Mouse (Mus musculus) T-helper 2 cell (primary cell): ENCODE measurements around the gene Sag.

Source experiments
- in situ Hi-C: fragments of 300-600 bp; cut with MboI, MseI; formaldehyde crosslinking; loops from one replicate; pipeline ENCODE4 v1.15.1; 2025; ENCODE audit warnings: high pct_unique_total_duplicates

The Sag gene

GRCm38 (mm10) chr1:87803576-87803975 lies at the start of gene Sag:
Sag (plus strand) TSS chr1:87803680.
- in situ Hi-C loops, result loop anchor here (25.0 kb wide), 1 partner anchor 534 kb away; no protein-coding TSS in a partner anchor

DNA sequence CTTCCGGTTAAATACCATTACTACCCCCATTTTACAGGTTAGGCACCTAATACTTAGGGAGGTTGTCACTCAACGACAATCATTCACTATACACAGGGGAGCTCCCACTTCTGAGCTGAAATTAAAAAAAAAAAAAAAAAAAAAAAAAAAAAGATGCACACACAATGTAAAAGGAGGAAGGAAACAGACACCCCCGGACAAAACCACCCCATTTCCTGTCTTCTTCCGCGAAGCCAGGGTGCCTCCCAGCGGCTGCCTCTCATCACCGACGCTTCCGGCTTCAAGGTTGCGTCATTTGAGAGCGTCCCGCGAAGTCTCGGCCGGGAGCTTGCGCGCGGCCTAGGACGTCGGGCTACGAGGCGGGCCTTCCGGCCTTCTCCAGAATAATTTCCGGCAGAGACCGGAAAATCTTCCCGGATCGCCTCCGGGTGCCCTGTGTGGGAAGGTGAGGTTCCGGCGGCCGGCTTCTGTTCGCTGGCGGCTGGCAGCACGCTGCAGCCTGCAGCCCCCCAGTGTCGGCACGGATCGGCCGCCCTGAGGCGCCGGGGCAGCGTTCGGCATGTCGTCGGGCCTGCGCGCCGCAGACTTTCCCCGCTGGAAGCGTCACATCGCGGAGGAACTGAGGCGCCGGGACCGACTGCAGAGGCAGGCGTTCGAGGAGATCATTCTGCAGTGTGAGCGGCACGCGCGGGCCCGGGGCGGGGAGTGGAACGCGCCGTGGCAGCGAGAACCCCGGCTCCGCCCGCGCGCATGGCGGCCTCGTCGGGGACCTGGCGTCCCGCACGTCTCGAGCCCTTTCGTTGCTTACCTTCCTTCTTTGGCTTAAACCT lies 47.6 kb upstream of the Sag start, which contains the start of gene Atg16l1:
Gene Atg16l1, plus strand, starts transcription at position 230 of the 830 bp plus-strand sequence.
- in situ Hi-C loops, result loop anchor here (5.0 kb wide), 1 partner anchor 91 kb away; no protein-coding TSS in a partner anchor

DNA sequence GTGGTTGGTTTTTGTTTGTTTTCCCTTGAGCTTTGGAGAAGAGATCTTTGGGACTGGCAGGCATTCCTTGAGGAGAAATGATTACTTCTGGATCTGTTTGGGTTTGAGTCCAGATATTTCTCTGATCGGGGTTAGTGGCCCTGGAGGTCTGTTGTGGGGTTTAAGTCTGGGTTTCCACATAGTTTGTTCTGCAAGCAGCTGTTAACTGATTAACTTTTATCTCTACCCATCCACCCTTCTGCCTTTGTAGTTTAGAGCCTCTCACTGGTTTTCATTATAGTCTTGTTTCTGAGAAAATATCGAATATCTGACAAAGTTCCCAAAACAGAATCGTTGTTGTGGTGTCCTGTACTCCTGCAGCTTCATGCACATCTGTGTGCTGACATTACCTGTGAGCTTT lies 39.7 kb upstream of the Sag start:
- in situ Hi-C loops, result no loop called here

GRCm38 (mm10) chr1:87765741-87766140 lies 37.7 kb upstream of the Sag start:
- in situ Hi-C loops, result no loop called here

DNA sequence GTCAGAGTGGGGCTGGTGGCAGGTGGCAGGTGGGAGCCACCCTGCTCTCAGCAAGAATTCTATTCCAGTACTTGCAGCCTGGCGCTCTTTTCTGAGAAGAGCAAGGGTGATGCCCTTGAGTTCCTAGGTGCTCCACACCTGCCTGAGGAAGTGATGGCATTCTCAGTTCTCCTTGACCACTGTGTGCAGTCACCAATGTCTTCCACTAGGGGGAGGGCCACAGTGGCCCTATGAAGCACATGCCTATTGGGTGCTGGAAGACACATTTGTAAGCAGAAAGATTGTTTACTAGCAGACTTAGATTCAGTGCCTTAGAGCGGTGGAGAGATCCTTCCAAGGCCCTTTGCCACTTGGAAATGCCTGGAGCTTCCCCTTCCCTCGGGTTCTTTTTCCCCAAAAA lies 37.2 kb upstream of the Sag start:
- in situ Hi-C loops, result no loop called here

DNA sequence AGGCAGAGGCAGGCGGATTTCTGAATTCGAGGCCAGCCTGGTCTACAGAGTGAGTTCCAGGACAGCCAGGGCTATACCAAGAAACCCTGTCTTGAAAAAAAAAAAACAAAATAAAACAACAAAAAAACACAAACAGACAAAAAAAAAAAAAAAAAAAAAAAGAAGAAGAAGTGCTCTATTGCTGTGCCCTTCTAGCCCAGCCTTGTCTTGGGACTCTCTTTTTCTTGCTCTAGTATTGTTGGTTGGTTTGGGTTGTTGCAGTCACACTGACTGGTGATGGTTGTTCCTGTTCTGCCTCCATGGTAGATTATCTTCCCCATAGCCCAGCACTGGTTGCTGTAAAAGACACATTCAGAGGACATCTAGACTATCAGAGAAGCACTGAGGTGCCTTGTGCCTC lies 34.2 kb upstream of the Sag start:
- in situ Hi-C loops, result no loop called here

GRCm38 (mm10) chr1:87770486-87770885 lies 33.0 kb upstream of the Sag start:
- in situ Hi-C loops, result no loop called here

- in situ Hi-C loops, result no loop called here
These were observed 31.8 kb upstream of the Sag start for GRCm38 (mm10) chr1:87771724-87772123.

- in situ Hi-C loops, result no loop called here
These were observed 30.1 kb upstream of the Sag start for GRCm38 (mm10) chr1:87773336-87773735.

DNA sequence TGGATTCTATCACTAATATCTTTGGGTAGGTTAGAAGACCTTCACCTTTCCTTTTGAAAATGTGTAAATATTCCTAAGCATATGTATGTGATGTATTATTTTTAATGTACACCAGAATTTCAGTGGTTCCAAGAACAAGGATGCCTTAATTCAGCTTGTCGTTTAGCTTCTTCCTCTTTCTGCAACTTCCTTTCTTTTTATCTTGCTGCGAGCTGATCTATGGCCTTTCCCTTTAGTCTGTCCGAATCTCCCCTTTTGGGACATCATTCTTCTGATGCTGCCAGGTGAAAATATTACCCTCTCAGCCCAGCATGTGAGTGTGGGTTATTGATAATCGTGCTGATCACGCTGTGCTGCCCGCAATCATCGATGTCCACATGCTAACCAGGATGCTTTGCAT lies 28.6 kb upstream of the Sag start:
- in situ Hi-C loops, result no loop called here

- in situ Hi-C loops, result no loop called here
These were observed 24.2 kb upstream of the Sag start for GRCm38 (mm10) chr1:87779204-87779785.

GRCm38 (mm10) chr1:87785703-87786102 lies 17.8 kb upstream of the Sag start:
- in situ Hi-C loops, result no loop called here

- in situ Hi-C loops, result no loop called here
These were observed 17.2 kb upstream of the Sag start for GRCm38 (mm10) chr1:87786251-87786650.

- in situ Hi-C loops, result no loop called here
These were observed 13.8 kb upstream of the Sag start for GRCm38 (mm10) chr1:87789665-87790064.

DNA sequence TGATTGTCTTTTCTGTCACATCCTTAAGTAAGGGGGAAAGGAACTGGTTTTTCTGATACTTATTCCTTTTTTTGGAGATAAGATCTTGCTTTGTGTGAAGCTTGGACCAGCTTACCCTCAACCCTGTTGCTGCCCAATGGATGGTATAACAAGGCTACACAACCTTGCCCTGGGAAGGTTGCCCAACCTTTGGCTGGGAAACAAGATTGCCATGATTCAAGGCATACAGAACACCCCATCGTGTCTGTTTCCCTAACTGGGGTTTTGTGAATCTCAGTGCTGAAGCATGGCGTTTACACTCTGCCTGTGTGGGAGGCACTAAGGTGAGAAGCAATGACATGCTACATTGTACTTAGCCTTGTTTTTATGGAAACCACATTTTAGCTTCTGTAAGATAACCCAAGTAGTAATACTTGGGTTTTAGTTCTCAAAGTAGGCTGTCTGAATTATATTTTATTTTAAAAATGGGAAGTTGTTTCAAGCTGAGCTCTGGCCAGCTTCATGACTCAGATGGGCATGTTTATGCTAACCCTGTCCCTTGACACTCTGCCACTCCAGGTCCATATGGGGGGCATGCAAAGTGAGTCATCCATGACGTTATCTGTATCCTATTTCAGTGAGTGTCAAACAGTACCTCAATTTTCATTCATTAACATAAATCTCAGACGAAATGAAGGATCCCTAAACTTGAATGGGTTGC lies 10.9 kb upstream of the Sag start:
- in situ Hi-C loops, result no loop called here

DNA sequence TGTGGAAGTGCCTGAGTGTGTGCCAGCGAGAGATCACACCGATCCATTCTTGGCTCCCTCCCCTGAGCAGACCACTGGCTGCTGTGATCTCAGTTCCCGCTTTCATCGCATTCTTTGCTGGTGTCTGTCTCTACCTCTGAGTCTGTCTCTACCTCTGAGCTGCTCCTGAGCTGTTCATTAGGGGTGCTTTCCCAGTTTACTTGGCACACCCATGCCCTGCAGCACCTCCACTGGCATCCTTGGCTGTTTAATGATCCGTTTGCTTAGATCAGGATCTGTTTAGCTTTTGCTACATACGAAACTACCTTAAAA lies 10.4 kb upstream of the Sag start:
- in situ Hi-C loops, result no loop called here

- in situ Hi-C loops, result no loop called here
These were observed 5.8 kb upstream of the Sag start for GRCm38 (mm10) chr1:87797702-87798101.

GRCm38 (mm10) chr1:87798306-87798705 lies 5.2 kb upstream of the Sag start:
- in situ Hi-C loops, result no loop called here

DNA sequence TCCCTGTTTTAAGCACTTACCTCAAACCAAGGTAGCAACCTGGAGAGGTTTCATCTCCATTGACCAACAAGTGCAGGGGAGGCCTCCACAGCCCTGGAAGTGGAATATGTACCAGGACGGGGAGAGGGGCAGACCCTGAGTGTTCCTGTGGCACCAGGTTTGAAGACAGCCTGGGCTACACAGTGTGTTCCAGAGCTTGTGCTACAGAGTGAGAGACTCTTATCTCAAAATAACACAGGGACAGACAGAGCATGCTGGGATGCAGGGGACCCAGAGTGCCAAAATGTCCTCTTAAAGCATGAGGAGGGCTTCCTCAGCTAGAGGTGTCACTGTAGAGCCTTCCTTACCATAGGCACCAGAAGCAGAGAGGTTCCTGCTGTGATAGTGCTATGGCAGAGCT lies 4.3 kb downstream of the Sag start:
- in situ Hi-C loops, result loop anchor here (25.0 kb wide), 1 partner anchor 530 kb away; no protein-coding TSS in a partner anchor

GRCm38 (mm10) chr1:87811391-87811790 lies 7.9 kb downstream of the Sag start:
- in situ Hi-C loops, result loop anchor here (25.0 kb wide), 1 partner anchor 526 kb away; no protein-coding TSS in a partner anchor

DNA sequence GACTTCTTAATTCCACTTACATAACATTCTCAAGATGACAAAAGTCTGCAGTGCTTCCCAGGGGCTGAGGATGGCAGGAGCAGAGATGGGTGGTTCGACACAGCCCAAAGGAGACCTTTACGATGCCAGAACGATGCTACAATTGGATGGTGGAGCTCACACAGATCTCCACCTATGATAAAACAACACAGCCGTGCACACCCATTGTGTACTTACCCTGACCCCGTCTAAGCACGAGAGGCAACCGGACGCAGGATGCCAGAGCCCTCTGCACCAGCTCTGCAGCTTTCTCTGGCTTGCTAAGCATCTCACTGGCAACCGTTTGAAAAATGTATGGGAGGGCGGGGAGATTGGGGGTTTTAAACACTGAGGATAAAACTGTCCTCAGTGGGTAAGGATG lies 8.6 kb downstream of the Sag start:
- in situ Hi-C loops, result loop anchor here (25.0 kb wide), 1 partner anchor 525 kb away; no protein-coding TSS in a partner anchor

- in situ Hi-C loops, result loop anchor here (25.0 kb wide), 1 partner anchor 524 kb away; no protein-coding TSS in a partner anchor
These were observed 9.7 kb downstream of the Sag start for GRCm38 (mm10) chr1:87813155-87813554.
